Mouse (Mus musculus) MEL (cell line): ENCODE data around the gene Ctcf. TPM values are rescaled to one million over a fixed set of nuclear protein-coding genes. Genes with fewer than 3 reads are reported as not detected.

Experiments used
- DNase-seq: peaks from one replicate; pipeline ENCODE4 v3.0.0; 2011; ENCODE audit warnings: low read depth, low spot score
- H3K27ac ChIP-seq: 2 replicates; pipeline ENCODE4 v1.5.1; 2012; ENCODE audit warnings: low read depth, mild to moderate bottlenecking, control low read depth, low read length, moderate library complexity; ENCODE audit not compliant: control insufficient read depth
- H3K27me3 ChIP-seq, 2 experiments: fragments of 150-350 bp in 1 of 2; sonication (generic) in 1 of 2; 2 replicates each; pipeline ENCODE4 v1.6.1; 2012; ENCODE audit warnings: low read length in 2 of 2, mild to moderate bottlenecking in 2 of 2, improper control_type of control experiment in 1 of 2, moderate library complexity in 1 of 2; ENCODE audit not compliant: insufficient read depth in 2 of 2, control insufficient read depth in 1 of 2
- H3K36me3 ChIP-seq, 2 experiments: 2 replicates each; pipeline ENCODE4 v1.6.1; 2012 to 2014; ENCODE audit warnings: low read length in 2 of 2, improper control_type of control experiment in 1 of 2, inconsistent platforms in 1 of 2, mild to moderate bottlenecking in 1 of 2; ENCODE audit not compliant: insufficient read depth in 2 of 2, control insufficient read depth in 1 of 2
- H3K4me1 ChIP-seq, 2 experiments: fragments of 150-350 bp in 1 of 2; sonication (generic) in 1 of 2; 2 replicates each; pipeline ENCODE4 v1.6.1; 2012; ENCODE audit warnings: low read length in 2 of 2, improper control_type of control experiment in 1 of 2, mild to moderate bottlenecking in 1 of 2; ENCODE audit not compliant: insufficient read depth in 2 of 2, control insufficient read depth in 1 of 2
- H3K4me3 ChIP-seq, 2 experiments: fragments of 150-350 bp in 1 of 2; sonication (generic) in 1 of 2; 2 replicates each; pipeline ENCODE4 v1.5.1; 2012; ENCODE audit warnings: low read depth in 2 of 2, low read length in 2 of 2, mild to moderate bottlenecking in 2 of 2, moderate library complexity in 2 of 2, control low read depth in 1 of 2, improper control_type of control experiment in 1 of 2; ENCODE audit not compliant: control insufficient read depth in 1 of 2, insufficient read depth in 1 of 2
- H3K79me2 ChIP-seq: 2 replicates; pipeline ENCODE4 v1.6.1; 2012; ENCODE audit warnings: mild to moderate bottlenecking, low read length, moderate library complexity; ENCODE audit not compliant: control insufficient read depth, poor library complexity, insufficient read depth
- H3K9ac ChIP-seq: 2 replicates; pipeline ENCODE4 v1.6.1; 2012; ENCODE audit warnings: low read depth, mild to moderate bottlenecking, control low read depth, low read length, moderate library complexity; ENCODE audit not compliant: control insufficient read depth, poor library complexity, severe bottlenecking
- H3K9me3 ChIP-seq: fragments of 150-350 bp; sonication (generic); replicated peaks from 2 replicates; pipeline ENCODE4 v1.6.1; 2012; ENCODE audit warnings: mild to moderate bottlenecking, low read length, improper control_type of control experiment, moderate library complexity; ENCODE audit not compliant: insufficient read depth
- BHLHE40 ChIP-seq: IDR thresholded peaks from 2 replicates; pipeline ENCODE4 v1.6.1; 2012; ENCODE audit warnings: low read depth, mild to moderate bottlenecking, inconsistent platforms, low read length, improper control_type of control experiment, borderline replicate concordance
- CHD2 ChIP-seq: IDR thresholded peaks from 2 replicates; pipeline ENCODE4 v1.6.1; 2011; ENCODE audit warnings: low read length, improper control_type of control experiment
- CTCF ChIP-seq, 3 experiments: IDR thresholded peaks in 2 of 3; conservative IDR thresholded peaks in 1 of 3; 2 replicates each; pipeline ENCODE4 v1.5.1; 2011 to 2012; ENCODE audit warnings: low read length in 3 of 3, low read depth in 2 of 3, mild to moderate bottlenecking in 2 of 3, improper control_type of control experiment in 1 of 3, inconsistent platforms in 1 of 3, mixed read lengths in 1 of 3, moderate library complexity in 1 of 3; ENCODE audit not compliant: control insufficient read depth in 1 of 3, insufficient read depth in 1 of 3, poor library complexity in 1 of 3, severe bottlenecking in 1 of 3
- E2F4 ChIP-seq: IDR thresholded peaks from 2 replicates; pipeline ENCODE4 v1.6.1; 2011; ENCODE audit warnings: low read depth, low read length, improper control_type of control experiment, borderline replicate concordance
- ELF1 ChIP-seq: IDR thresholded peaks from 2 replicates; pipeline ENCODE4 v1.6.1; 2014; ENCODE audit warnings: low read depth, mild to moderate bottlenecking, inconsistent platforms, low read length, improper control_type of control experiment, moderate library complexity
- ETS1 ChIP-seq: IDR thresholded peaks from 2 replicates; pipeline ENCODE4 v1.6.1; 2012; ENCODE audit warnings: low read depth, mild to moderate bottlenecking, inconsistent platforms, low read length, improper control_type of control experiment, moderate library complexity
- GABPA ChIP-seq: IDR thresholded peaks from 2 replicates; pipeline ENCODE4 v1.6.1; 2012; ENCODE audit warnings: low read depth, mild to moderate bottlenecking, inconsistent platforms, low read length, improper control_type of control experiment, moderate library complexity
- GATA1 ChIP-seq: IDR thresholded peaks from 2 replicates; pipeline ENCODE4 v1.6.1; 2011; ENCODE audit warnings: low read depth, low read length, improper control_type of control experiment
- HCFC1 ChIP-seq: IDR thresholded peaks from 2 replicates; pipeline ENCODE4 v1.6.1; 2012; ENCODE audit warnings: low read depth, mild to moderate bottlenecking, inconsistent platforms, low read length, improper control_type of control experiment, moderate library complexity
- JUND ChIP-seq: IDR thresholded peaks from 2 replicates; pipeline ENCODE4 v1.6.1; 2011; ENCODE audit warnings: low read depth, mild to moderate bottlenecking, improper control_type of control experiment, low read length
- KAT2A ChIP-seq: conservative IDR thresholded peaks from 2 replicates; pipeline ENCODE4 v1.6.1; 2012; ENCODE audit warnings: low read depth, low read length, improper control_type of control experiment, inconsistent platforms
- MAFK ChIP-seq: IDR thresholded peaks from 2 replicates; pipeline ENCODE4 v1.6.1; 2011; ENCODE audit warnings: low read depth, mild to moderate bottlenecking, low read length, improper control_type of control experiment, borderline replicate concordance
- MAX ChIP-seq: IDR thresholded peaks from 2 replicates; pipeline ENCODE4 v1.6.1; 2011; ENCODE audit warnings: low read length, improper control_type of control experiment
- MAZ ChIP-seq: IDR thresholded peaks from 2 replicates; pipeline ENCODE4 v1.6.1; 2012; ENCODE audit warnings: low read depth, mild to moderate bottlenecking, inconsistent platforms, low read length, improper control_type of control experiment
- MXI1 ChIP-seq: IDR thresholded peaks from 2 replicates; pipeline ENCODE4 v1.6.1; 2011; ENCODE audit warnings: mild to moderate bottlenecking, low read depth, low read length, improper control_type of control experiment
- MYB ChIP-seq: IDR thresholded peaks from 2 replicates; pipeline ENCODE4 v1.6.1; 2011; ENCODE audit warnings: mild to moderate bottlenecking, low read depth, low read length, improper control_type of control experiment
- MYC ChIP-seq: IDR thresholded peaks from 2 replicates; pipeline ENCODE4 v1.6.1; 2011; ENCODE audit warnings: low read depth, mild to moderate bottlenecking, low read length, improper control_type of control experiment, moderate library complexity
- NELFE ChIP-seq: IDR thresholded peaks from 2 replicates; pipeline ENCODE4 v1.6.1; 2011; ENCODE audit warnings: low read depth, low read length, improper control_type of control experiment
- NRF1 ChIP-seq: IDR thresholded peaks from 2 replicates; pipeline ENCODE4 v1.6.1; 2014; ENCODE audit warnings: low read depth, mild to moderate bottlenecking, inconsistent platforms, low read length, improper control_type of control experiment, moderate library complexity; ENCODE audit not compliant: poor library complexity, insufficient read depth, severe bottlenecking
- POLR2A ChIP-seq, 2 experiments: IDR thresholded peaks; 2 replicates each; pipeline ENCODE4 v1.6.1; 2011 to 2012; ENCODE audit warnings: low read length in 2 of 2, mild to moderate bottlenecking in 2 of 2, control low read depth in 1 of 2, improper control_type of control experiment in 1 of 2, low read depth in 1 of 2, moderate library complexity in 1 of 2; ENCODE audit not compliant: control insufficient read depth in 1 of 2, insufficient read depth in 1 of 2, poor library complexity in 1 of 2
- POLR2AphosphoS2 ChIP-seq: IDR thresholded peaks from 2 replicates; pipeline ENCODE4 v1.6.1; 2011; ENCODE audit warnings: low read length, improper control_type of control experiment
- RAD21 ChIP-seq: IDR thresholded peaks from 2 replicates; pipeline ENCODE4 v1.6.1; 2011; ENCODE audit warnings: mild to moderate bottlenecking, low read depth, low read length, improper control_type of control experiment
- RCOR1 ChIP-seq: IDR thresholded peaks from 2 replicates; pipeline ENCODE4 v1.6.1; 2012; ENCODE audit warnings: low read depth, mild to moderate bottlenecking, inconsistent platforms, low read length, improper control_type of control experiment
- SIN3A ChIP-seq: IDR thresholded peaks from 2 replicates; pipeline ENCODE4 v1.6.1; 2012; ENCODE audit warnings: low read length, improper control_type of control experiment, inconsistent platforms
- TAL1 ChIP-seq: IDR thresholded peaks from 2 replicates; pipeline ENCODE4 v1.6.1; 2012; ENCODE audit warnings: mild to moderate bottlenecking, inconsistent platforms, low read length, moderate library complexity, mixed read lengths
- TBP ChIP-seq: IDR thresholded peaks from 2 replicates; pipeline ENCODE4 v1.8.0; 2011; ENCODE audit warnings: low read depth, low read length, improper control_type of control experiment
- TCF12 ChIP-seq: IDR thresholded peaks from 2 replicates; pipeline ENCODE4 v1.6.1; 2014; ENCODE audit warnings: low read depth, mild to moderate bottlenecking, inconsistent platforms, low read length, improper control_type of control experiment, moderate library complexity
- USF1 ChIP-seq: IDR thresholded peaks from 2 replicates; pipeline ENCODE4 v1.6.1; 2014; ENCODE audit warnings: low read depth, mild to moderate bottlenecking, inconsistent platforms, low read length, improper control_type of control experiment, moderate library complexity
- ZC3H11A ChIP-seq: IDR thresholded peaks from 2 replicates; pipeline ENCODE4 v1.6.1; 2012; ENCODE audit warnings: low read depth, mild to moderate bottlenecking, inconsistent platforms, low read length, improper control_type of control experiment
- ZKSCAN1 ChIP-seq: IDR thresholded peaks from 2 replicates; pipeline ENCODE4 v1.6.1; 2012; ENCODE audit warnings: low read depth, mild to moderate bottlenecking, inconsistent platforms, low read length, improper control_type of control experiment, moderate library complexity
- ZNF384 ChIP-seq: IDR thresholded peaks from 2 replicates; pipeline ENCODE4 v1.6.1; 2012; ENCODE audit warnings: low read depth, mild to moderate bottlenecking, inconsistent platforms, low read length, improper control_type of control experiment
- polyA plus RNA-seq, 2 experiments: library from polyadenylated mRNA; stranded (reverse) in 1 of 2; unstranded in 1 of 2; fragments of >175 nt in 1 of 2; fragments of >200 nt in 1 of 2; gene quantifications; 2 replicates each; pipeline versions ENCODE4 v1.2.1 to v1.2.4; 2012; ENCODE audit warnings: low replicate concordance in 2 of 2, low read depth in 1 of 2; ENCODE audit not compliant: insufficient read length in 2 of 2, insufficient read depth in 1 of 2, missing spikeins in 1 of 2
- total RNA-seq: library from RNA; depleted of rRNA; stranded (reverse); fragments of 300-350 nt; gene quantifications from 2 replicates; pipeline ENCODE4 v1.2.3, GENCODE M21; 2012; rRNA removed

Ctcf gene
- total RNA-seq (36.4 and 40.7 TPM in 2 replicates), polyA plus RNA-seq (100 to 1,000 TPM in 1 of 2 experiments, 10 to 100 TPM in 1; 87.1 to 670 TPM)

- Histone ChIP-seq H3K27me3 (no peaks in the 10 kb centered on the region), H3K9ac (peak within 1 kb of the TSS; percentile 99), H3K27ac (peak within 1 kb of the TSS; percentile 98), H3K4me3 (peak within 1 kb of the TSS; percentile 97 to 99), H3K4me1 (peaks cover 2 to 14% of the 10 kb centered on the region in 2 experiments; a peak in 2 of 4 replicates), H3K36me3 (peaks cover 0 to 40% of the 10 kb centered on the region in 2 experiments; a peak in 3 of 4 replicates), H3K9me3 (no peaks in the 10 kb centered on the region), H3K79me2 (peaks cover 50% of the 10 kb centered on the region)
- DNase-seq = peak; percentile 95
- 0 out of 2 replicates have a peak, but pooled peaks have one; percentile 33 for TF ChIP-seq ELF1
- peak; percentile 62 for TF ChIP-seq TCF12
- no peak for TF ChIP-seq MAFK
- TF ChIP-seq POLR2AphosphoS2 = no peak
- peak; percentile 78 for TF ChIP-seq HCFC1
- TF ChIP-seq GATA1 = no peak
- peak in 2 of 3 experiments; percentile 51 to 60; a peak in 5 of 6 replicates for TF ChIP-seq CTCF (IDR thresholded peaks at IDR 0.05 in 2 of 3, conservative IDR thresholded peaks at IDR 0.05 in 1 of 3; ENCODE audit: control insufficient read depth in 1 of 3, insufficient read depth in 1 of 3, low read depth in 2 of 3, low read length in 3 of 3, poor library complexity in 1 of 3, severe bottlenecking in 1 of 3)
- TF ChIP-seq MAZ = peak; percentile 85; the same call in 1 of the 2 replicates
- no peak for TF ChIP-seq TAL1
- TF ChIP-seq CHD2 = no peak
- TF ChIP-seq TBP = no peak
- TF ChIP-seq MXI1 = peak; percentile 88
- peak; percentile 84 for TF ChIP-seq NRF1
- TF ChIP-seq BHLHE40 = no peak
- TF ChIP-seq SIN3A = peak; percentile 26; the same call in 1 of the 2 replicates
- TF ChIP-seq POLR2A (IDR thresholded peaks at IDR 0.05; ENCODE audit: control insufficient read depth in 1 of 2, insufficient read depth in 1 of 2, low read depth in 1 of 2, low read length in 2 of 2, poor library complexity in 1 of 2) = peak; percentile 54 to 69; a peak in 3 of 4 replicates
- TF ChIP-seq MYB = no peak
- no peak for TF ChIP-seq GABPA
- no peak for TF ChIP-seq ETS1
- peak; percentile 43; the same call in 1 of the 2 replicates for TF ChIP-seq E2F4
- TF ChIP-seq RCOR1 = no peak
- no peak for TF ChIP-seq ZC3H11A
- TF ChIP-seq RAD21 = peak; percentile 4
- peak; percentile 70 for TF ChIP-seq NELFE
- no peak for TF ChIP-seq JUND
- TF ChIP-seq KAT2A = no peak; the same call in 1 of the 2 replicates
- 0 out of 2 replicates have a peak, but pooled peaks have one; percentile 35 for TF ChIP-seq MYC
- 0 out of 2 replicates have a peak, but pooled peaks have one; percentile 25 for TF ChIP-seq USF1
- no peak for TF ChIP-seq ZKSCAN1
- TF ChIP-seq MAX = peak; percentile 62; the same call in 1 of the 2 replicates
- TF ChIP-seq ZNF384 = no peak
Observed at GRCm38 (mm10) chr8:105636018-105636962, at the start of gene Ctcf. Gene Ctcf, plus strand, starts transcription at chr8:105636568.
